Mouse (Mus musculus) adrenal gland, postnatal 0 days (tissue): ENCODE results near the gene Izumo3. TPM values are rescaled to one million over a fixed set of nuclear protein-coding genes. Genes with fewer than 3 reads are reported as not detected.

Source experiments
- polyA plus RNA-seq: library from polyadenylated mRNA; unstranded; fragments of >200 nt; fragmentation: Nextera tagmentation; extraction: Ambion mirVana; gene quantifications from 2 replicates; pipeline ENCODE4 v1.2.1, GENCODE M21; 2015

Izumo3 gene
- not detected in 2 replicates for polyA plus RNA-seq

DNA sequence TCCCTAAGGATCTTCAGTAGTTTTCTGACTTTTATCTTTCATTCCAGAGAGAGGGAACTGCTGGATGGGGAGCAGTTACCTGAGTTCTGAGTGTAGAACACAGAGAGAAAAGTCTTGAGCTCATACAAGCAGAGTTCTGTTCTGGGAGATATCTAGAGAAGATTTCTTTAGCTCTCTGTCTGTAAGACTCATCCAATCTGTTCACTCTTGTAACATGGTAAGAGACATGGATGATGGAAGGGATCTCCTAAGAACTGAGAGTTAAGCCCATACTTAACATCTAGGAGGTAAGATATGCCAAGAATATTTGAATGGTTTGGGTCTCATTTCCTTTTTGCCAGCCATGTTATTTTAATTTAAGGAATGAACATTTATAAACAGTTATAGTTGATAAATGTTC lies at the start of gene Izumo3:
Gene Izumo3 (minus strand): TSS at position 101 of the 400 bp plus-strand sequence.

DNA sequence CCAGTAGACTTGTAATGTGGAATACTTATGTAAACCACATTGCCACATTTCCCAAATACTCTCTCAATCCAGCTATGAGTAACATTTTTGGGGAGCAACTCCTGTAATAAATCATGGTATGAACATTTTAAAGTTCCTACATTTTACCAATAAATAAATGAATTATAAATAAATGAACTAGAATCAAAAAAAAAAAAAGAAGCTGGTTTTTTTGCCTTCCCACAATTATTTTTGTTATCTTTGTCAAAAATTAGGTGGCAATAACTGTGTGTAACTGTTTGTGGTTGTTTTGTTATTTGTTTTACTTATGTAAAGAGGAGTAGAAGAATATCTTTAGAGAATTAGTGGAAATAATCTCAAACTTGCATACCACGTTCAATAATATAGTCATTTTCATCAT lies 44.6 kb upstream of the Izumo3 start, which contains the start of gene Gm12666:
Gene Gm12666 (minus strand): TSS at position 101 of the 400 bp plus-strand sequence.

Other genes starting within 250 kb of the Izumo3 start
- not detected in 2 replicates for gene Gm12666, start 44.5 kb upstream of the Izumo3 start, polyA plus RNA-seq